Mouse (Mus musculus): ENCODE data around the gene Gpatch3.

DNA sequence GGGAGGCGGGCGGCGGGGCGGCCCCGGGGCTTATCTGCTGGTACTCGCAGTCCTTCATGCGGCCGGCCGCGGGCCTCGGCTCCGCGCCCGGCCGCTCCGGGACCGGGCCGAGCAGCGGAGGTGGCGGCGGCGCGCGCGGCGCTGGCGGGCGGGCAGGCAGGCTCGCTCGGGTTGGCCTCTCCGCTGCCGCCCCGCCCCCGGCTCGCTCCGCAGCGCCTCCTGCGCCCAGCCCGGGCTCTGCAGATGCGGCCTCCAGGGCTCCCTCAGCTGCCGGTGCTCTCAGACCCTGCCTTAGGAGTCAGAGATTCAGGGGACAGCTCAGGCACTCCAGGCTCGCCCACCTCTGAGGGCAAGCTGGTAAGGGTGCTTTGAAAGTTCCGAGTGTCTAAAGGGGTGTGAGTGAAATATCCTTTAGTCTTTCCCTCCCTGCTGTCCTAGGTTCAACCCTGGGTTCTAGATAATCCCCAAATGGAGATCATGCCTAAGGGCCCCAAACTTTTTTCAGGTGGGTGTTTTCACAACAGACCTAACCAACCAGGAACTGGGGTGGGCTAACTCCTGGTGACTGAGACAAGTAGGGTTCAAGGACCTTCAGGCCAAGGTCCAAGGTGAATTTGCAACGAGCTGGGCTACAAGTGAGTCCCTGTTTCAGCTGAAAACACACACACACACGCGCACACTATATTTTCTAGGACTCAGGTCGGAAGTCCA is 58.9 kb downstream of the Gpatch3 start:
- TF ChIP-seq CTCF (IDR thresholded peaks at IDR 0.05; ENCODE audit: low read depth) (peak; percentile 80), EP300 (IDR thresholded peaks at IDR 0.05; ENCODE audit: low read depth) (no peak)
